Mouse (Mus musculus): ENCODE data around the gene Abcb9. TPM values are rescaled to one million over a fixed set of nuclear protein-coding genes. Genes with fewer than 3 reads are reported as not detected.

The Abcb9 gene
- polyA plus RNA-seq, 1 experiment = 1.9 TPM

DNA sequence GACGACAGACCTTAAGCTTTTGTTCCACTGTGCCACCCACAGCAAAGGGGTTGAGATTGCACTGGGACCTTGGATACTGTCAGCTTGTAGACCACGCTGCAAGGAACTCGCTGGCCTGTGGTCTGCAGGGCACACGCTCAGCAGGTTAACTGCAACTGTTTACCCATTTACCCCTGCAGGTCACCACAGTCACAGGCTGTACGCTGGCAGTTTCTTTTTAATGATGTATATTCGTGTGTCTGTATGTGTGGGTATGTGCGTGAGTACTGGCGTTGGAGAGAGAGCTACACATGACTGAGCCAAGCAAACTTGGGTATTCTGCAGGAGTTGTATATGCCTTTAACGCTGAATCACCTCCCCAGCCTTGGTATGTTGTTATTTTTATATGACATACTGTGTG, 76.9 kb downstream of the Abcb9 start:
- Histone ChIP-seq H3K27ac (ENCODE audit: insufficient read depth, low read depth, low read length) (no peak overlapping the region), H3K4me3 (ENCODE audit: insufficient read depth, low read length) (no peak overlapping the region), H3K4me1 (ENCODE audit: control insufficient read depth, insufficient read depth, low read length) (peaks cover 85% of the 10 kb centered on the region)
- TF ChIP-seq CTCF (IDR thresholded peaks at IDR 0.05; ENCODE audit: low read depth, low read length) (no peak), POLR2A (IDR thresholded peaks at IDR 0.05; ENCODE audit: borderline replicate concordance, low read depth, low read length) (no peak)

- Histone ChIP-seq H3K27ac (ENCODE audit: insufficient read depth, low read depth, low read length) (no peak overlapping the region), H3K4me1 (ENCODE audit: control insufficient read depth, insufficient read depth, low read length) (peaks cover 86% of the 10 kb centered on the region), H3K4me3 (ENCODE audit: insufficient read depth, low read length) (no peak overlapping the region)
- TF ChIP-seq POLR2A (IDR thresholded peaks at IDR 0.05; ENCODE audit: borderline replicate concordance, low read depth, low read length) (no peak), CTCF (IDR thresholded peaks at IDR 0.05; ENCODE audit: low read depth, low read length) (no peak)
Observed at GRCm38 (mm10) chr5:124017941-124018340, 77.7 kb downstream of the Abcb9 start.

- no peak overlapping the region for H3K4me3 ChIP-seq (ENCODE audit: insufficient read depth, low read length)
- TF ChIP-seq CTCF (IDR thresholded peaks at IDR 0.05; ENCODE audit: low read depth, low read length) (no peak), POLR2A (IDR thresholded peaks at IDR 0.05; ENCODE audit: borderline replicate concordance, low read depth, low read length) (no peak)
- peaks cover 88% of the 10 kb centered on the region for H3K4me1 ChIP-seq (ENCODE audit: control insufficient read depth, insufficient read depth, low read length)
- H3K27ac ChIP-seq (ENCODE audit: insufficient read depth, low read depth, low read length) = no peak overlapping the region
Observed at GRCm38 (mm10) chr5:124016291-124016821, 79.2 kb downstream of the Abcb9 start.

GRCm38 (mm10) chr5:124015727-124016126, 79.9 kb downstream of the Abcb9 start:
- no peak for TF ChIP-seq CTCF (IDR thresholded peaks at IDR 0.05; ENCODE audit: low read depth, low read length)
- TF ChIP-seq POLR2A (IDR thresholded peaks at IDR 0.05; ENCODE audit: borderline replicate concordance, low read depth, low read length) = no peak
- Histone ChIP-seq H3K27ac (ENCODE audit: insufficient read depth, low read depth, low read length) (no peak overlapping the region), H3K4me1 (ENCODE audit: control insufficient read depth, insufficient read depth, low read length) (peaks cover 87% of the 10 kb centered on the region), H3K4me3 (ENCODE audit: insufficient read depth, low read length) (no peak overlapping the region)

- Histone ChIP-seq H3K4me1 (ENCODE audit: control insufficient read depth, insufficient read depth, low read length) (peaks cover 87% of the 10 kb centered on the region), H3K27ac (ENCODE audit: insufficient read depth, low read depth, low read length) (peak overlapping the region; percentile 17), H3K4me3 (ENCODE audit: insufficient read depth, low read length) (peak overlapping the region; percentile 12; the same call in 1 of the 2 replicates)
- TF ChIP-seq POLR2A (IDR thresholded peaks at IDR 0.05; ENCODE audit: borderline replicate concordance, low read depth, low read length) = no peak
- TF ChIP-seq CTCF (IDR thresholded peaks at IDR 0.05; ENCODE audit: low read depth, low read length) = no peak
Observed at GRCm38 (mm10) chr5:124014791-124015251, 80.8 kb downstream of the Abcb9 start.

- Histone ChIP-seq H3K4me3 (ENCODE audit: insufficient read depth, low read length) (no peak overlapping the region), H3K27ac (ENCODE audit: insufficient read depth, low read depth, low read length) (peak overlapping the region; percentile 15)
Observed at GRCm38 (mm10) chr5:124014180-124014579, 81.4 kb downstream of the Abcb9 start.

DNA sequence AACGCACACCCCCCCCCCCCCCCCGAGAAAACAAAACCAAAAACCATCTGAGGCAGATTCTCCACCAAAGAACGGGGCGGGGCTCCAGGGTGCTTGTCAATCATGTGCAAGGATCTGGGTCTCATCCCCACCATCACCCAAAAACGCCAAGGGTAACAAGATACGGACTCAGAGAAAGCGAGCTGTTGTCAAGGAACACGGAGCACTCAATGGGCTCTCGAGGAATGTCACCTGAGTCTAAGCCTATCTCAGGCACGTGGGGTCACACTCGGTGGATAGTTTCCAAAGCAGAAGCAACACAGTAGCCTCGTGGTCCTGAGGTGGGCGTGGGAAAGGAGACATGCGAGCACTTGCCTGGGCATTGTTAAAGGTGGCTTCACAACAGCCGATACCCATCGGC, 81.9 kb downstream of the Abcb9 start:
- Histone ChIP-seq H3K27ac (ENCODE audit: insufficient read depth, low read depth, low read length) (no peak overlapping the region), H3K4me1 (ENCODE audit: control insufficient read depth, insufficient read depth, low read length) (peaks cover 81% of the 10 kb centered on the region), H3K4me3 (ENCODE audit: insufficient read depth, low read length) (no peak overlapping the region)
- TF ChIP-seq POLR2A (IDR thresholded peaks at IDR 0.05; ENCODE audit: borderline replicate concordance, low read depth, low read length) (no peak), CTCF (IDR thresholded peaks at IDR 0.05; ENCODE audit: low read depth, low read length) (no peak)

More at GRCm38 (mm10) chr5:124014180-124014579, 81.4 kb downstream of the Abcb9 start:
- peaks cover 85% of the 10 kb centered on the region for H3K4me1 ChIP-seq (ENCODE audit: control insufficient read depth, insufficient read depth, low read length)
- TF ChIP-seq POLR2A (IDR thresholded peaks at IDR 0.05; ENCODE audit: borderline replicate concordance, low read depth, low read length) = no peak
- no peak for TF ChIP-seq CTCF (IDR thresholded peaks at IDR 0.05; ENCODE audit: low read depth, low read length)

DNA sequence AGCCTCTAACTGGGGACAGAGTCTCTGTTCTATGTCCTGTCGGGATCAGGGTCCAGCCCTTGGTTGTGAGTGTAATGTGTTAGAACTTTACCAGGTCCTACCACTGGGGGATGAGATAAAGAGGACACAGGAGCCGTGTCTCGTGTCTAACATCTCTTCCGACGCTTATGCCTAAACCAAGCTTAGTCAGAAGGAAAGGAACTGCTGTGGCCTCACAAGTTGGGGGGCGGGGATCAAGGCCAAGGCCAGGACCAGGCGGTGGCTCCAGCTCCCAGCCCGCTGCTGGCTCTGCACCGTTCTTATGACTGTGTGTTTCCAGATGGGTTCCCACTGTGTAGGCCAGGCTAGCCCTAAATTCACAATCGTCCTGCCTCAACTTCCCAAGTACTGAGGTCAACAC, 82.7 kb downstream of the Abcb9 start:
- Histone ChIP-seq H3K4me3 (ENCODE audit: insufficient read depth, low read length) (no peak overlapping the region), H3K27ac (ENCODE audit: insufficient read depth, low read depth, low read length) (no peak overlapping the region), H3K4me1 (ENCODE audit: control insufficient read depth, insufficient read depth, low read length) (peaks cover 72% of the 10 kb centered on the region)
- TF ChIP-seq POLR2A (IDR thresholded peaks at IDR 0.05; ENCODE audit: borderline replicate concordance, low read depth, low read length) = no peak
- no peak for TF ChIP-seq CTCF (IDR thresholded peaks at IDR 0.05; ENCODE audit: low read depth, low read length)

GRCm38 (mm10) chr5:124011927-124012326, 83.7 kb downstream of the Abcb9 start:
- peak overlapping the region; percentile 34 for H3K4me3 ChIP-seq (ENCODE audit: insufficient read depth, low read length)
- TF ChIP-seq POLR2A (IDR thresholded peaks at IDR 0.05; ENCODE audit: borderline replicate concordance, low read depth, low read length) (no peak), CTCF (IDR thresholded peaks at IDR 0.05; ENCODE audit: low read depth, low read length) (no peak)
- H3K4me1 ChIP-seq (ENCODE audit: control insufficient read depth, insufficient read depth, low read length) = peaks cover 64% of the 10 kb centered on the region
- H3K27ac ChIP-seq (ENCODE audit: insufficient read depth, low read depth, low read length) = peak overlapping the region; percentile 58

Other genes starting within 250 kb of the Abcb9 start
- gene Hcar2, start 230.3 kb downstream of the Abcb9 start, polyA plus RNA-seq (2012; ENCODE audit: insufficient read depth, insufficient read length, missing spikeins) = 2.2 and 2.5 TPM in 2 replicates
- not detected in 2 replicates for gene Hcar1, start 215.8 kb downstream of the Abcb9 start, polyA plus RNA-seq (2012; ENCODE audit: insufficient read depth, insufficient read length, missing spikeins)
- gene Denr, start 188.6 kb downstream of the Abcb9 start, polyA plus RNA-seq (2012; ENCODE audit: insufficient read depth, insufficient read length, missing spikeins) = 51.8 and 58.3 TPM in 2 replicates
- not detected in 2 replicates for gene Gm43518, start 168.4 kb downstream of the Abcb9 start, polyA plus RNA-seq (2012; ENCODE audit: insufficient read depth, insufficient read length, missing spikeins)
- 1.2 and 3.3 TPM in 2 replicates for gene Ccdc62, start 165.1 kb downstream of the Abcb9 start, polyA plus RNA-seq (2012; ENCODE audit: insufficient read depth, insufficient read length, missing spikeins)
- gene Hip1r, start 122.2 kb downstream of the Abcb9 start, polyA plus RNA-seq (2012; ENCODE audit: insufficient read depth, insufficient read length, missing spikeins) = 0.51 and 0.64 TPM in 2 replicates
- gene Vps37b, start 63.5 kb downstream of the Abcb9 start, polyA plus RNA-seq (2012; ENCODE audit: insufficient read depth, insufficient read length, missing spikeins) = 16.8 and 18.2 TPM in 2 replicates
- gene Ogfod2, start 16.5 kb upstream of the Abcb9 start, polyA plus RNA-seq (2012; ENCODE audit: insufficient read depth, insufficient read length, missing spikeins) = 11.5 and 17.8 TPM in 2 replicates
- gene Arl6ip4, start 20.3 kb upstream of the Abcb9 start, polyA plus RNA-seq (2012; ENCODE audit: insufficient read depth, insufficient read length, missing spikeins) = 51.0 and 68.2 TPM in 2 replicates
- gene Pitpnm2, start 154.0 kb upstream of the Abcb9 start, polyA plus RNA-seq (2012; ENCODE audit: insufficient read depth, insufficient read length, missing spikeins) = 0.40 and 0.66 TPM in 2 replicates
- gene Mphosph9, start 232.2 kb upstream of the Abcb9 start, polyA plus RNA-seq (2012; ENCODE audit: insufficient read depth, insufficient read length, missing spikeins) = 4.2 and 7.2 TPM in 2 replicates
- 12.4 and 12.5 TPM in 2 replicates for gene 2810006K23Rik, start 232.3 kb upstream of the Abcb9 start, polyA plus RNA-seq (2012; ENCODE audit: insufficient read depth, insufficient read length, missing spikeins)

Measured in bone marrow macrophage, adult 2 months (primary cell).